Mouse (Mus musculus) lung, postnatal 10 days (tissue): ENCODE data around the gene Gse1.
A peak's percentile ranks its signal among the peaks of the same experiment; 100 is the strongest.

Experiments
- DNase-seq: peaks from one replicate; pipeline ENCODE4 v3.0.0; 2021

Gene Gse1

GRCm38 (mm10) chr8:120520707-120521590 is 292.7 kb downstream of the Gse1 start:
- DNase-seq: peak; percentile 75

DNA sequence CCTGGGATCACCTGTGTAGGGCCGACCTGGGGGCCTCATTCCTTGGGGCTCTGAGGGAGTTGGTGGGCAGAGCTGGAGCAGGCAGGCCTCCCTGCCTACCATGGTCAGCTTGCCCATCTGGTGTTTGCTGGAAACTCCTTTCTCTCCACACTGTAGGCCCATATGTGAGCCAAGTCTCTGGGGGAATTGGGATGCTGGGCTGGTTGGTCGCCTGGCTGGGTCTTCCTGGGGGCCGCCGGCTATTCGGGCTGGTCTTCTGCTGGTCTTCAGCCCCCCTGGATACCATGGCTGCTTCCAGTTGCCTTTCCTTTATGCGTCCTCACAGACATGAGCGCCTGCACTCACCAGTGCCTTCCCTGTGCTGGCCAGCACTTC is 293.3 kb downstream of the Gse1 start:
- no peak for DNase-seq

- no peak for DNase-seq
Measured at GRCm38 (mm10) chr8:120523641-120524040, 295.4 kb downstream of the Gse1 start.

DNA sequence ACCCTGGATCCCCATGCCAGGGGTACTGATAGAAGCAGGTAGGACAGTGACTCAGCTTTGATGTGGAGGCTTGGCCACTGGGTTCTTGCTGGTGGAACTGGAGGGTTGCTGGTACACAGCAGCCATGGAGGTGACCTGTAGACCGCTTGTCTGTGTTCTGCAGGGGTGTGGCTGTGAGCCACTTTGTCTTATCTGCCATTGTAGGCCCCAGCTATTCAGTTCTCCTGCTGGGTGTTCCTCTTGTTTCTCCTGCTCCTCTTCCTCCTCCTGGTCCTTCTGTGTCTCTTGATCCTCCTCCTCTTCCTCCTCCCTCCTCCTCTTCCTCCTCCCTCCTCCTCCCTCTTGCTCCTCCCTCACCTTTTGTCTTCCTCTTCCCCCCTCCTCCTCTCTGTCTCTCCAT is 296.9 kb downstream of the Gse1 start:
- no peak for DNase-seq

DNA sequence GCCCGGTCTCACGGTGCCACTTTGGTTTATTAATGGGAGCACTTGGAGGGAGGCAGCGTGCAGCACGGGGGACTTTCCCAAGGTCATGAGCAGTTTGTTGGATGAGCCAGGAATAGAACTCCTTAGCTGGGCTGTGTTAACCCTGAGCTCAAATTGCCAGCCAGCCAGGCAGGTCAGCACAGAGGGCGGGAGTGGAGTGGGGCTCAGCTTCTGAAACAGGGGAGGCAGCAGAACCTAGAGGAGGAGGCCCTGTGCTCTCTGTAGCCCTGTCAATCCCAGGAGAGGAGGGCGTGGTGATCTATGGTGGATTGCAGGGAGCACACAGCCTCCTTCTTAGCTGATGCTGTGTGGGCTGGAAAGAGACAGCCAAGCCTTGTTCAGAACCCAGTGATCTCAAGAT is 297.6 kb downstream of the Gse1 start:
- DNase-seq: no peak

- DNase-seq: no peak
Measured at GRCm38 (mm10) chr8:120526577-120526976, 298.3 kb downstream of the Gse1 start.

DNA sequence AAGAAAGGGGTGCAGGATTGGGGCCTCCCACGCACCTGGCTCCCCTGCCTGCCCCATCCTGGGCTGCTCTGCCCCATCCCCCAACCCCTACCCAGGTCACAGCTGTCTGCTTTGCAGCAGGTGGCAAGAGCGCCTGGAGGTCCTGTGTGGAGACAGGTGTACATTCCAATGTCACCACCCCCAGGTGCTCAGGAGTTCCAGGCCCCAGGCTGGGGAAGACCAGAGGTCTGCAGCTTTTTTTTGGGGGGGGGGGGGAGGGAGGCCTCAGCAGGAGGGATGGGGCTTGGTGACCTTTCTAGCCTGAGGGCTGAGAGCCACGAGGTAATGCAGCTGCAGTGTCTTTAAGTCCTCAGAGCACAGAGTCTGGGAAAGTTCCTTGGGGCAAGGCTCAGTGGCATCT is 300.1 kb downstream of the Gse1 start:
- no peak for DNase-seq

DNA sequence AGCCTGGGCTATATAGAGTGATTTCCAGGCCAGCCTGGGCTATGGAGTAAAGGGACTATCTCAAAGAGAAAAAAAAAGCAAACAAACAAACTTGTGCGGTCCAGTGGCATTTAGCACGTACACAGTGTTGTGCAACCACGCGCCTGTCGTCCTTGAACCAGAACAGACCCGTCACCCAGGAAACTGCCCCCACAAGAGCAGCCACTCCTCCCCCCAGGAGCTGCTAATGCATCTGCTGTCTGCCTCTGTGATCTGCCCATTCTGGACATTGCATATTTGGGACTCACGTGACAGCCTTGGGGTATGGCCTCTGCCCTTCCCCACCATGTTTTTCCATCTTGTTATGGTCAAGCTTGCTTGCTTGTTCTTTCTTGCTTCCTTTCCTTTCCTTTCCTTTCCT is 301.0 kb downstream of the Gse1 start:
- peak; percentile 46 for DNase-seq

- no peak for DNase-seq
Measured at GRCm38 (mm10) chr8:120530954-120531656, 302.8 kb downstream of the Gse1 start.

DNA sequence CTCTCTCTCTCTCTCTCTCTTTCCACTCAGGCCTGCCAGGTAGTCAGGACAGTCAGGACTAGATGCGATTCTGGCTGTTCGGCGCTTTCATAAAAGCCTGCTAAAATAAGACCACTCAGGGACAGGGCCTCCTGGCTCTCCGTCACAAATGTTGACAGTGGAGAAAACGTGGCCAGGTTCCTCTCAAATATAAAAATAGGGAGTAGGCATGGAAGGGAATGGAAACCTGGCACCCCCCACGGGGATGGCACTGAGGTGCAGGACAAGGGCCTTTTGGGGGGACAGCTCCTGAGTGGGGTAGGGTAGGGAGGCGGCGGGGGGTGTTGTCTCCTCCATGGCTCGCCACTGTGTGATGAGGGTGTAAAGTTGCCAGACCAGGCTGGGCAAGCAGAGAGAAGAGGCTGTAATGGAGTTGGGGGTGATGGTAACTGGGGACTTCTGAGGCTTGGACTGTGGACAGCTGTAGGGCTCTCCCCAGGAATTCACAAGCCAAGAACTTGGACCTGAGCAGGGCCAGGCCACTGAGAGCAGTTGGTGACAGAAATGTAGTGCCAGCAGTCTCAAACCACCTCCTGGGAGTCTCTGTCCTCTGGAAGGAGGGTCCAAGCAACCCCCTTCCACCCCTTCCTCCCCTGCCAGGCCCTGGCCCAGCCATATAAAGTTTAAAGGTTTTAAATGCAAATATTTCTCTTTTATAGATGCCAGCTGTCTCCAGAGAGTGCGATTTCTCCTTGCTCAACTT is 303.7 kb downstream of the Gse1 start:
- no peak for DNase-seq

DNA sequence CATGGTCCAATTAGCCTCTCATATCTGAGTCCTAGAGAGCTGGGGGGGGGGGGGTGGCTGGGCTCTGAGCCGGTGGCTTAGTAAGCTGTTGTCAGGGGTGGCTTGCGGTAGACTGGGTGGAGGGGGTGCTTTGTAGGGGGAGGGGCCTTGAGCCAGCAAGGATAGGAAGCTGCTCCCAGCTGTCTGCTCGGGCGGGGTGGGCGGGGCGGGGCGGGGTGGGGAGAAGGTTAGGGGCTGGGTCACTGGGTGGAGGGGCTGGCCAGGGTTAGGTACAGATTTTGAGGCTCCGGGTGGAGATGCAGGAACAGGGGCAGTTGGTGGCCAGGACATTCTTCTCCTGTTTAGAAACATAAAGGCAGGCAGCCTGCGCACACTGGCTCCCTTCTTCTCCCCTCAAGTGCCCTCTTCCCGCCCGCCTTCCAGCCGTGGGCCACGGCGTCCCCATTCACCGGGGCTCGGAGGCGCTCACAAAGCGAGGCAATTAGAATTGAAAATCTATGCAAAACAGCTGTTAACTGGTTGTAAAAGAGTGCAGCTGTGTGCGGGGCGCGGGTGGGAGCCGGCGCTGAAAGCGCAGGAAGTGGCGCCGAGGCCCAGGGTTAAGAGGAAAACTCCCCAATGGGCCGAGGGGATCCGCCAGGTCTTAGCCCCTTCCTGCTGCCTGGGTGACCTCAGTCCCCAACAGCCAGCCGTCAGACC is 304.4 kb downstream of the Gse1 start:
- DNase-seq: no peak

DNA sequence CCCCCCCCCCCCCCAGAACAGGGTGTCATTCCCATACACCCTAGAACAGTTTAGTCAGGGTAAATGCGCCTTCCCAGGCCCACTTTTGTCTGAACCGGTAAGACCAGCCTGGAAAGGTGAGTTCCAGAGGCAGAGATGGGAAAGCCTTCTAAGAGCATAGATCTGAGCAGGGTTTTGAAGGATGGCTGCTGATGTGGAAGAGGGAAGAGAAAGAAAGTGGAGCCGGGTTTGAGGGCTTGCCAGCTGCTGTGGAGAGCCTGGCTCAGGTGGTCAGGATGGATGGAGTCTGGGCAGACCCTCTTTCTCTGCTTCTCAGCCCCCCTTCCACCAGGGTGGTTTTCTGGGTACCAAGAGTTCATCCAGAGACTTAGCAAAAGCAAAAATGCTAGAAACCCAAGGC is 305.1 kb downstream of the Gse1 start:
- no peak for DNase-seq

GRCm38 (mm10) chr8:120534080-120534479 is 305.8 kb downstream of the Gse1 start:
- DNase-seq: no peak

DNA sequence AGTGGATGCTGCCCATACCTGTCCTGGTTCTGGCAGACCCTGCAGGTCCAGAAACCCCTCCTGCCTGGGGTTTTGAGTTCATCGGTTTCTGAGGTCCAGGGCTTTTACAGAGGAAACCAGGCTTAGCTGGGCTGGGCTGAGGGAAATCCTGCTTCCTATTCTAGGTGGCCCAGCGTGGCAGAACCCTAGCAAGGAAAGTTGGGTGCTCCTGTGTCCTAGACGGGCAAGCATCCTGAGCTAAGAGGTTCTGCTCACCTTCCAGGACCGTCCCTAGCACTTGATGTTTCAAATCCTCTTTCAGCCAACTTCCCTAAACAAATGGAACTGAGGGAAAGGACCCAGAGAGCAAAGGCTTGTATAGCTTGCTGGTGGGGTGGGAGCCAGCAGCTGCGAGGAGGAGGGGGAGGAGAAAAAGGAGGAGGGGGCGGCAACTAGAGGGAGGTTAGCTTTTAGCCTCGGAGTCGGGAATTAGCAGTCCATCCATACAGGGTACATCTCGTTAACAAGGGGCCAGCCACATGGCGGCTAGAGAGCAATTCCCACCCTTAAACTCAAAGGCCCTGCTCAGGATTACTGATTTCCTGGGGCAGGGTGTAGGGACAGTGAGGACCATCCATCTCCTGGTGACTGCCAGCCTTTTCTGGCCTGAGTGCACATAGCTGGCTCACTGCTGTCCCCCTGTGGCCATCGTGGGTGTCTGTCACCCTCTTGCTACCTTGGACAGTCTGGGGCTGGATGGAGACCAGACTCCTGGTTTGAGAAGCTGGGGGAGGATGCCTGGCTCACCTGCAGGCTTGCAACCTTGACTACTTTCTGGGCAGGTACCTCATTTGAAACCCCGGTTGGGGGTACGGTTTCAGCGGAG is 306.5 kb downstream of the Gse1 start:
- DNase-seq: peak; percentile 91

- DNase-seq: peak; percentile 71
Measured at GRCm38 (mm10) chr8:120535452-120536305, 307.4 kb downstream of the Gse1 start.

DNA sequence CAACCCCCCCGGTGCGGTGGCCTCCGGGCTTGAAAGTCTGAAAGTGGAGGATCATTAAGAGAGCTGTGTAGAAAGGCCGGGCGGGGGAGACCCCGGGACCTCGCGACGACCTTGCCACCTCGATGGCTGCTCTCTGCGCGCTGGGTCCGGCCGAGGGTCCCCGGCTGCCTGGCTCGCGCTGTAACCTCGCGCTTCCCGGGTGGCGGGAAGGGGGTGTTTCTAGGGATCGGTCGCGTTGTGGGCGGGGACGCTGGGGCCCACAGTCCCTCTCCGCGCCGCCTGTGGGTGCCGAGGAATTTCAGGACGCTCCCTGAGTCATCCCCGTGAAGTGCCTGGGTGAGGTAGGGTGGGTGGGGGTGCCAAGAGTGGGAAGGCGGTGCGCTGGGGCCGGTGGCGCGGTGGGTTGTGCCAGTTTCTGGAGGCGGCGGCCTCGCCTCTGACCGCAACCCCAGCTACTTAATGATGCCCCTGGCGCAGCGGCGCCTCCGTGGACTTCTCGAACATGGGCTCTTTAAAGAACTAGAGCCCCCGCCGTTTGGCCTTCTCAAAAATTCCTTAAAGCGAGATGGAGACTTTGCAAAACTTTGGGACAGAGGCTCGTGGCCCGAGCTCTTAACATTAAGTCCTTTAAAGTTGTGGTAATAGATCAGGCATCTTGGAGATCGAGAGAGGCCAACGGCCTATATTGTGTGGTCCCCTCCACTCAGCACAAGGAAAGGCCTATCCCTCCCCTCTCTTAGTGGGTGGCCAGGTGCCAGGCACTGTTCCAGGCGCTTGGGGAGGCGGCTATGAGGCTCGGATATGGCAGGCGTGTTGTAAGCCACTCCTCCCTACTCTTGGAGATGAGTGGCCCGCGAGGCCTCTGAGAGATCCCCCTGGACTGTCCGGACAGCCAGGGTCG is 308.3 kb downstream of the Gse1 start:
- DNase-seq: peak; percentile 74

DNA sequence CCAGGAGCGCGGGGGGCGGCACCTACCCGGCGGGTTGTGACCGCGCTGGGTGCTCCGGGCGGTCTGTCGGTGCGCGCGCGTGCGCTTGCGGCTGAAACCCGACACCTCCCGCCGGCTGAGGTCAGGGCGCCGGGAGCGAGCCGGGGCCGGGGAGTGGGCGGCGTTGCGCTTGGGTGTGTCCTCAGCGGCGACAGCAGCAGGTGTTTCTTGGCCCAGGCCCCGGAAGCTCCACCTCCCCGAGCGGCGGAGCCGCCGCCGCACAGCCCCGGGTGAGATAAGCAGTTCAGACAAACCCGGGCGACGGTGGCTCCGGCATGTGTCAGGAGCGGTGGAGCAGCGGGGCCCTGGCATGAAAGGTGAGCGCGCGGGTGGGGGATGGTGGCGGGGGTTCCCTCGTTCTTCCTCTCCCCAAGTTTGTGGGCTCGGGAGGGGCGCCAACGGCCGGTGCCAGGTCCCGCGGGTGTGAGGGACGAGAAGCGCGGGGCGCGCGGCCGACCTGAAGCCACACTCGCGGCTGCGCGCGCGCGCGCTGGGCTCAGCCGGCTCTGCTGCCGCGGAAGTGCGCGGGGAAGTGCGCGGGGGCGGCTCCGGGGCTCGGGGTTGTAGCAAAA is 309.1 kb downstream of the Gse1 start:
- DNase-seq: peak; percentile 90

DNA sequence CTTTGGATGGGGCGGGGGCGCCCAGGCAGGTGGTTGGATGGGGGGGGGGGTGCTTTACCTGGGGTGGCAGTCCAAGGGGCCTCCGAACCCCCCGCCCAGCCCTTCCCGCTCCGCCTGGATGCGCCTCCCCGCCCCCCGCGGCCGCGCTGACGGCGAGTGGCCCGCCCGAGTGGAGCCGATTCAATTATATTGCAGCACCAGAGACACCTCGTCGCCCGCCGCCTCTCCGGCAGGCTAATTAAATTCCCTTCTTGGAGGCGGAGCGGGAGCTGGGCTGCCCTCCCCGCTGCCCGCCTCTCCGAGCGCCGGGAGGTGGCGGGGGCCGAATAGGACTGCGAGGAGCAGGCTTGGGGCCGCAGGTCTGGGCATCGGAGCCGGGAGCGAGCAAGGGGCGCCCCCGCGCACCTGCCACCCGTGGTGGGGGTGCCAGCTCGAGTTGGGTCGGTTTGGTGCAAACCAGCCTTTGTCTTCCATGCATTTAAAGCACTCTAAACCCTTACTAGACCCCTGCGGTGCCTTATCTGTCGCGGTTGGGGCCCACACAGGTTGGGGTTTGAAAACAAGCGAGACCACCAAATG is 309.7 kb downstream of the Gse1 start:
- peak; percentile 67 for DNase-seq
